Mouse (Mus musculus) cerebellum, adult 8-10 months (tissue): ENCODE data around the gene Tbcel.

Source experiments
- DNase-seq: peaks from one replicate; pipeline ENCODE4 v3.0.0; 2022

Tbcel gene

DNA sequence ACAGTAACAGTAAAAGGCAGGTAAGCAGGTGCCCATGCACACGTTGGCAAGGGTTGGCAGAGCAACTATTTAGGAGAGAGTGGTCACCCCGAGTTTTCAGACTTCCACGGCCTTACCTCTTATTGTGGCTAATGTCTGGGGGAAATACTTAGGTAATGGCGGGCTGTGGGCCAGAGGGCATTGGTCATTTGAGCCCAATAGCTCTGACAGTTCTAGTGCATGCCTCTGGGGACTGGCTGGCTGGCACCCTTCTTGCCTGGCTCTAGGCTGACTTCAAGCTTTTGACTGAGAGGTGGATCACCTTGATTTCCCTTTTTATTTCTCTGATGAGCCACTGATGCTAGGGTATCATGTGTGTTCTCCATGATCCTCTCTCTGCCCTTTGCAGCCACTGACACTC lies 129.5 kb downstream of the Tbcel start:
- DNase-seq = no peak

- DNase-seq = no peak
These were observed 130.0 kb downstream of the Tbcel start for GRCm38 (mm10) chr9:42377656-42378055.

DNA sequence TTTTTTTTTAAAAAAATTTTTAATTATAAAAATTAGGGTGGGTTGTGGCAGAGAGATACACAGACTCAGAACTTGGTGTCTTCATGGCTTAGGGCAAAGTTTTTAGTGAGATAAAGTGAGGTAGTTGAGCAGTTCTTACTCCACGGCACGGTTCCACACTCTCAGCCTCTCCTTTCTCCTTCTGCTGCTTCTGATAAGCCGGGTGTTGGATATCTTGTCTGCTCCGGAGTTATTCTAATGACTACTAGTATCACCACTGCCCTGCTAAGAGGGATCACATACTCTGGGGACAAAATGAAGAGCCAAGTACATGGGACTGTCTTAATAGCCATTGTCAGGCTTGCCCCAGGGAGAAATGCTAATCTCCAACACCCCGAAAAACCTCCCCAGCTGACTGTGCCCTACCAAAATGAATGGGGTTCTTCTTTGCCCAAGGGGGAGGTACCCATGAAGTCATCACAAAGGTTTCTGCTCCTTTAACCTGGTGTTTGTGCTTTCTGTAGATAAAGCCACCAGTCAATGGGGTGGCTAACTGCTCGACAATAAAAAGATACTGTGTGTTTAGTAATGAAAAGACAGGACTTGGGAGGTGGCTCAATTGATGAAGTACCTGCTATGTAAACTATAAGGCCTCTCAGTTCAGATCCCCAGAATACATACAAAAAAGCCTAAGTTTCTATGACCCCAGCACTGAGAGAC lies 135.8 kb downstream of the Tbcel start:
- DNase-seq = no peak
